Mouse (Mus musculus) erythroid progenitor cell, adult 5-6 weeks (primary cell): ENCODE results near the gene Fbxo40. TPM values are rescaled to one million over a fixed set of nuclear protein-coding genes. Genes with fewer than 3 reads are reported as not detected.

Experiments
- ATAC-seq: replicated peaks from 2 replicates; pipeline ENCODE4 v1.8.0; 2016; ENCODE audit warnings: moderate number of reproducible peaks, mild to moderate bottlenecking, moderate TSS enrichment, inconsistent platforms; ENCODE audit not compliant: poor library complexity, low FRiP score, severe bottlenecking
- total RNA-seq, 2 experiments: library from RNA; stranded (forward) in 1 of 2; stranded (reverse) in 1 of 2; fragments of 150-400 nt in 1 of 2; fragments of 186-747, 209-891 nt in 1 of 2; gene quantifications; 2 replicates each; pipeline versions ENCODE4 v1.2.3 to v1.2.4; 2015 to 2017; ENCODE audit warnings: low replicate concordance in 2 of 2

Fbxo40 gene
- total RNA-seq, 2 experiments from 2014 or later, result not detected

GRCm38 (mm10) chr16:36949614-36950336, 40.5 kb downstream of the Fbxo40 start:
- ATAC-seq, result no peak

- no peak for ATAC-seq
Observed at GRCm38 (mm10) chr16:36947646-36948197, 42.5 kb downstream of the Fbxo40 start.

- ATAC-seq, result 0 out of 2 replicates have a peak, but pooled peaks have one; percentile 22
Observed at GRCm38 (mm10) chr16:36946459-36947159, 43.7 kb downstream of the Fbxo40 start.

- ATAC-seq, result no peak
Observed at GRCm38 (mm10) chr16:36944895-36945424, 45.3 kb downstream of the Fbxo40 start.

- ATAC-seq, result no peak
Observed at GRCm38 (mm10) chr16:36943591-36943990, 46.7 kb downstream of the Fbxo40 start.

GRCm38 (mm10) chr16:36941895-36942294, 48.4 kb downstream of the Fbxo40 start:
- no peak for ATAC-seq

- no peak for ATAC-seq
Observed at GRCm38 (mm10) chr16:36941137-36941727, 49.0 kb downstream of the Fbxo40 start.

GRCm38 (mm10) chr16:36935814-36936213, 54.5 kb downstream of the Fbxo40 start:
- no peak for ATAC-seq

GRCm38 (mm10) chr16:36934841-36935620, 55.2 kb downstream of the Fbxo40 start, which contains the start of gene Hcls1:
Gene Hcls1, plus strand, starts transcription at chr16:36934983.
- ATAC-seq, result peak; percentile 52

GRCm38 (mm10) chr16:36934131-36934840, 56.0 kb downstream of the Fbxo40 start:
- 0 out of 2 replicates have a peak, but pooled peaks have one; percentile 20 for ATAC-seq

- no peak for ATAC-seq
Observed at GRCm38 (mm10) chr16:36932546-36932945, 57.7 kb downstream of the Fbxo40 start.

- ATAC-seq, result no peak
Observed at GRCm38 (mm10) chr16:36931976-36932375, 58.3 kb downstream of the Fbxo40 start.

GRCm38 (mm10) chr16:36931381-36931780, 58.9 kb downstream of the Fbxo40 start:
- no peak for ATAC-seq

- ATAC-seq, result no peak
Observed at GRCm38 (mm10) chr16:36930231-36931136, 59.8 kb downstream of the Fbxo40 start.

GRCm38 (mm10) chr16:36929216-36929615, 61.1 kb downstream of the Fbxo40 start:
- no peak for ATAC-seq

- ATAC-seq, result no peak
Observed at GRCm38 (mm10) chr16:36928106-36928500, 62.2 kb downstream of the Fbxo40 start.

GRCm38 (mm10) chr16:36927495-36928105, 62.7 kb downstream of the Fbxo40 start:
- ATAC-seq, result no peak
